Mouse (Mus musculus): Measurements from ENCODE around the gene Kng1. TPM values are rescaled to one million over a fixed set of nuclear protein-coding genes. Genes with fewer than 3 reads are reported as not detected.
"Not testable (repeated sequence)": the region's sequence is repeated elsewhere in the genome, so short reads cannot be mapped to it uniquely, and the experiment has no call there.

Kng1 gene
- 0.04 and 0.91 TPM in 2 replicates for polyA plus RNA-seq (2012; rRNA removed)

DNA sequence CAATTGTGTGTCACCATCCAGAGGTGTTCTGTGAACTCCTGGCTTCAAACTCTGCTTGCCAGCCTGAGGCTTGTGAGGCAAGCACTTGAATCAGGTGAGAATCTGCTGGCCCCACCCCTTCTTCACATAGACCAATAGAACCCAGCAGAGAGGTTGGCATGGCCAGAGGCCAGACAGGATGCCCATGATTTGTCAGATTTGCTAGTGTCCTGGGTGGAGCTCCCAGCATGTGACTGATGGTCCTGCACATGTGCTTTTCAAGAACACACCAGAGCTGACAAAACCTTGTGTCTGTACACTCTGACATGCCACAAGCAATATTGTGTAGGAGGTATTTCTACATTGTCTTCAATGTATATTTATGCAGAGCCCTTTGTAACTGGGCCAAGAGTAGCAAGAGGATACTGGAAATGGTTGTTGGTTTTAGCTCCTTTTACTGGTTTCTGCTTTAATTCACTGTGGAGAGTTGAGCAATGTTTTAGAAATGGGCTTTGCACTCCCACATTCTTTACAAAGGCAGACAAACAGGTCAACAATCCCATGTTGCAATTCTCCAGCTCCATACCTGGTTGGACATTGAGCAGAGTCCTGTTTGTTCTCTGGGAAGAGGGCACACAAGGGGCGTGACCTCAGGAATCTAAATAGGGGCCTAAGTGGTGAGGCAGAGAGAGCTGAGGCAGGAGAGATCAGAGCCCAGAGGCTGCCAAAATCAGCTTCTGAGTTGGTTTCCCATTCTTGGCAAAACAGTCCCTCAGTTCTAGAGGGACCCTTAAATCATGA is at the start of gene Kng1:
Kng1 (plus strand) TSS at position 198 of the 780 bp plus-strand sequence.
- DNase-seq (ENCODE audit: low read depth): peak; percentile 4

GRCm38 (mm10) chr16:23013786-23014185 is 43.9 kb upstream of the Kng1 start:
- not testable (repeated sequence) for DNase-seq (ENCODE audit: low read depth)

DNA sequence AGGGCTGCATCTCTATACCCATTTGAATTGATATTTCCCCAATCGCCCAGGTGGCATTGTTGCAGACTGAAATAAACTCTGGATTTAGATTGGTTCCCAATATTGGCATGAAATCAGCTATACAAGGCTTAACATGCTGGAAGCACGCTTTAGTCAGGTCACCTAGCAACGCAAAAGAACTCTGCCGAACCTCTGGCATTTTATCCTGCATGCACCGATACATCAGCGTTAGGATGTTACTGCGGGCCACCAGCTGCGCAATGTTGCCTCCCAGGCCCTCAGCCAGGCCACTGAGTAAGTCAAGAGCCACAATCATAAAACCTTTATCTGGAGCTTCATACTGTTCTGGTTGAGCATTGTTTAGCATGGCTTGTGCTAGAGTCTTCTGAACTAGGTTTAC is 43.0 kb upstream of the Kng1 start:
- peak; percentile 31 for DNase-seq (ENCODE audit: low read depth)

- not testable (repeated sequence) for DNase-seq (ENCODE audit: low read depth)
Observed at GRCm38 (mm10) chr16:23020571-23020970, 37.1 kb upstream of the Kng1 start.

- no peak for DNase-seq (ENCODE audit: low read depth)
Observed at GRCm38 (mm10) chr16:23025111-23025510, 32.6 kb upstream of the Kng1 start.

DNA sequence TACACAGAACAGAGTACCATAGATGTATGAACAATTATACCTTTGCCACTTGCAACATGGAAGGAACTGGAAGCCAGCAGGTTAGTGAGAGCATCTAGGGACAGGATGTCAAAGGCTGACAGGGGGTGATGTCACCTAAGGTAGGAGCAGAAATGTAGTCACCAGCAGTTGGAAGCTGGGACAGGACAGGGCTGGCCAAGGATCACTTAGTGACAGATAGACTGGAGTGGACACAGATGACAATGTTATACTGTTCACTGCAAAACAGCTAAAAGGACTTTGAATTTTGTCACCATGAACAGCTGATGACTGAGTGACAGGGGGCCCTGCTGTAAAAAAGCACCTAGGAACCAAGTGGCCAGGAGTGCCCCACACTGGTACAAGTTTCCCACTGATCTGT is 31.1 kb upstream of the Kng1 start:
- no peak for DNase-seq (ENCODE audit: low read depth)

GRCm38 (mm10) chr16:23027341-23027740 is 30.3 kb upstream of the Kng1 start:
- not testable (repeated sequence) for DNase-seq (ENCODE audit: low read depth)

DNA sequence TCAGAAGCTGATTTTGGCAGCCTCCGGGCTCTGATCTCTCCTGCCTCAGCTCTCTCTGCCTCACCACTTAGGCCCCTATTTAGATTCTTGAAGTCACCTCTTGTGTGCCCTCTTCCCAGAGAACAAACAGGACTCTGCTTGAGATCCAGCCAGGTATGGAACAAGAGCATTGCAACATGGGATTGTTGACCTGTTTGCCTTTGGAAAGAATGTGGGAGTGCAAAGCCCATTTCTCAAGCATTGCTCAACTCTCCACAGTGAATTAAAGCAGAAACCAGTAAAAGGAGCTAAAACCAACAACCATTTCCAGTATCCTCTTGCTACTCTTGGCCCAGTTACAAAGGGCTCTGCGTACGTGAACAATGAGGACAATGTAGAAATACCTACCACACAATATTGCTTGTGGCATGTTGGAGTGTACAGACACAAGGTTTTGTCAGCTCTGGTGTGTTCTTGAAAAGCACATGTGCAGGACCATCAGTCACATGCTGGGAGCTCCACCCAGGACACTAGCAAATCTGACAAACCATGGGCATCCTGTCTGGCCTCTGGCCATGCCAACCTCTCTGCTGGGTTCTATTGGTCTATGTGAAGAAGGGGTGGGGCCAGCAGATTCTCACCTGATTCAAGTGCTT is 28.6 kb upstream of the Kng1 start, which contains the start of gene Kng2:
Kng2 (minus strand) TSS at position 517 of the 635 bp plus-strand sequence.
- DNase-seq (ENCODE audit: low read depth): peak; percentile 49

GRCm38 (mm10) chr16:23030673-23031435 is 26.8 kb upstream of the Kng1 start:
- DNase-seq (ENCODE audit: low read depth): no peak

DNA sequence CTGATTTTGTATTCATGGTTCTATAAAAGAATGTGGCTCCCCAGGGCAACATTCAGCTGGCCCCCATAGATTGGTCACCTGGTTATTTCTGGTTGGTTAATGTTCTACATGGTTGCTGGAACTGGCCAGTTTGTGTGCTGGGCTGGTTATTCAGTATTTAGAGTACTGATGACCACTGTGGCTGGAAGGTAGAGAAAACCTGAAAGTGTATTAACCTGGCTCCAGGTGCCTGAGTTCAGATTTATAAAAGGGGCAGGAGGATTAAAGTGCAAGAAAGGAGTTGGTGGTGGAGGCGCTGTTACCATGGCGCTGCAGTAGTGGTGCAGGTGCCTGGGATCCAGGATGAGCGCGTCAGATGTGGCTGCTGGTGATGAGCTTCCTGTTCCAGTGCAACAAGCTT is 24.0 kb upstream of the Kng1 start:
- DNase-seq (ENCODE audit: low read depth): no peak

- DNase-seq (ENCODE audit: low read depth): no peak
Observed at GRCm38 (mm10) chr16:23037744-23038143, 19.9 kb upstream of the Kng1 start.

- no peak for DNase-seq (ENCODE audit: low read depth)
Observed at GRCm38 (mm10) chr16:23039281-23039680, 18.4 kb upstream of the Kng1 start.

DNA sequence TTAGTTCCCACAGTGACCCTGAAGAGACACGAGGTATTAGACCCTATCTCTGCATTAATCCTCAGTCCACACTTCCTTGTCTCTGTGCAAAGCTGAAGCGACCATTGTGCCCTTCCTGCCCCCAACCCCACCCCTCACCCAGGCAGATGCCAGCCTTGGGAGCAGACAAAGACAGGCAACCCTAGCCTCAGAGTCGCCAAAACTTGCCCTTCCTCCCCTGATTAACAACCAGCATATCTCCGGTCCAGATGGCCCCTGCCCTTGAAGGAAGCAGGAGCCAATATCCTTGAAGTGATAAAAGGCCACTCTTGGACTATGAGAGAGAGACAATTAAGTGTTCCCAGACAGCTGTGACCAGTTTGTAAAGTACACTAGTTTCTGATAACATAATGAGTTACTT is 16.8 kb upstream of the Kng1 start:
- DNase-seq (ENCODE audit: low read depth): no peak

DNA sequence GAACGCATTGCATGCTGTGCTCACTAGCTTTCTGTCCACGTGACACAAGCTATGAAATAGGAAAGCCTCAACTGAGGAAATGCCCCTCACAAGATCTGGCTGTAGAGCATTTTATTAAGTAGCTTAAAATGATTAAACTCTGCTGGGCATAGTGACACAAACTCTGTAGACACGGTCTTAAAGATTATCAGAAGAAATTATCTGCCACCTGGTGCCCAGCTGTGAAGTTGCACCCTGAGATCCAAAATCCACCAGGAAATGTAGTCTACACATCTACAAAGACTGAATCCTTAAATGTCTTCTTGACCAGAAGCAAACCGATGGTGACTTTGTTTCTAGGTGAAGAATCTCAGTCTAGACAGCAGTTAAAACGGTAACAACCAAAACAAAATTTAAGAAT is 11.3 kb upstream of the Kng1 start:
- no peak for DNase-seq (ENCODE audit: low read depth)

- DNase-seq (ENCODE audit: low read depth): not testable (repeated sequence)
Observed at GRCm38 (mm10) chr16:23059630-23060029, 2.0 kb downstream of the Kng1 start.

DNA sequence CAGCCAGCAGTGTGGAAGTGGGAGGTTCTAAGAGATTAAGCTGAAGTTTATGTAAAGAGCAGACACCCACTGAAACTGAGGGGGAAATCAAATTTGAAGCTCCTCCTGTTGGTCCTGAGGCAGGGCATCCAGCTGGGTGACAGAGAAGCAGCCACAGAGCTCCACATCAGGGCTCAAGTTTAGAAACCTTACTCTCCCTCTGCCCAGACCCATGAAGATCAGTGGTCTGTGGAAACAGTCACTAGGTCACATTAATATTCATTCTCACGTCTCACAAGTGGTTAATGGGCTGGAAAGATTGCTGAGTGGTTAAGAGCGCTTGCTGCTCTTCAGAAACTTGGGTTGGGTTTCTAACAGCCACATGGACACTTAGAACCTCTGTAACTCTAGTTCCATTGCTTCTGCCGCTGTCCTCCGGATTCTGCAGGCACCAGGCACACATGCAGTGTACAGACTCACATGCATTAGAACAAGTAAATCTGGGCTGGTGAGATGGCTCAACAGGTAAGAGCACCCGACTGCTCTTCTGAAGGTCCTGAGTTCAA is 3.2 kb downstream of the Kng1 start:
- DNase-seq (ENCODE audit: low read depth): not testable (repeated sequence)

GRCm38 (mm10) chr16:23077516-23077915 is 19.9 kb downstream of the Kng1 start:
- DNase-seq (ENCODE audit: low read depth): not testable (repeated sequence)

DNA sequence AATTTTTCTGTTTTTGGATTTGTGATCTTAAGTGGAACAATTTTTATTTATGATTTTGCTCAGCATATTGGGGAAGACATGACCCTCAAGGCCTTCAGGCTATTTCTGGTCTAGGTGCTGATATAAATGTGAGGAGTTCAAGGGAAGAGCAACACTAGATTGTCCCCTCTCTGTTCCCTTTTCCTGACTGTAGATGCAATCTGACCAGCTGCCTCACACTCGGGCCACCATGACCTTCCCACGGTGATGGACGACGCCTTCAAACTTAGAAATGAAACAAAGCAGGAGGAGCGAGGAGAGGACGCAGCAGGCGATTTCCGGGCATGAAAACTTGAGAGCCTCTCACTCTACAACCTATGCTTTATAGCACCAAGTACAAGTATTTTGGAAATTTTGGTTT is 29.5 kb downstream of the Kng1 start:
- DNase-seq (ENCODE audit: low read depth): not testable (repeated sequence)

GRCm38 (mm10) chr16:23087712-23088111 is 30.0 kb downstream of the Kng1 start:
- DNase-seq (ENCODE audit: low read depth): not testable (repeated sequence)

GRCm38 (mm10) chr16:23088491-23088890 is 30.8 kb downstream of the Kng1 start:
- DNase-seq (ENCODE audit: low read depth): not testable (repeated sequence)

DNA sequence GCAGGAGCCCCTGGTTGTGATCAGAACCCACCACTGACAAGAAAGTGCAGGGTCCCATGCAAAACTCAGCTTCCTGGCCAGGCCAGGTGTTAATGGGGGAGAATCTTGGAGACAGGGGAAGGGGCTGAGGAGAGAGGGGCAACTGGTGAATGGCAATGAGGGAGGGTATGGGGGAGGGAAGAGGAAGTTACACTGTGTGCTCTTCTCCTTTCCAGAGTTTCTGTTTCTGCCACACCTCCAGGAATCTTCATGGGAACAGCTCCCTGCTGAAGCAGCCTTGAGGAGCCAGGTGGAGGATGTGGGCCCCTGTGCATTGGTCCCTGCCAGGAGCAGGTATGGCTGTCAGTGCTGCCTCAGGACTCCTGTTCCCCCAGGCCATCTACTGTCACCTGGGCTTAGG is 33.7 kb downstream of the Kng1 start:
- DNase-seq (ENCODE audit: low read depth): not testable (repeated sequence)

All from gonadal fat pad, adult 2 months (tissue).